Mouse (Mus musculus) embryonic facial prominence, embryonic 11.5 days (tissue): Measurements from ENCODE around the gene Spns2. TPM values are rescaled to one million over a fixed set of nuclear protein-coding genes. Genes with fewer than 3 reads are reported as not detected.

Experiments
- ATAC-seq: fragments of 200-750 bp; cut with Nextera tagmentation; replicated peaks from 2 replicates; pipeline ENCODE4 v1.8.0; 2017; ENCODE audit warnings: low read depth; ENCODE audit not compliant: insufficient number of reproducible peaks, low FRiP score, low TSS enrichment
- DNase-seq: peaks from one replicate; pipeline ENCODE4 v3.0.0-alpha.2; 2015; ENCODE audit warnings: low spot score
- H3K27ac ChIP-seq: fragments of 300-500 bp; sonication (generic); replicated peaks from 2 replicates; pipeline ENCODE4 v1.5.1; 2014; ENCODE audit warnings: mild to moderate bottlenecking, low read depth, low read length, control low read depth
- H3K27me3 ChIP-seq: fragments of 300-500 bp; sonication (generic); 2 replicates; pipeline ENCODE4 v1.6.1; 2014; ENCODE audit warnings: mild to moderate bottlenecking, low read length, moderate library complexity, mixed read lengths; ENCODE audit not compliant: control insufficient read depth, insufficient read depth
- H3K36me3 ChIP-seq: fragments of 300-500 bp; sonication (generic); replicated peaks from 2 replicates; pipeline ENCODE4 v1.6.1; 2014; ENCODE audit warnings: low read depth, mild to moderate bottlenecking, low read length, moderate library complexity, mixed read lengths; ENCODE audit not compliant: control insufficient read depth, insufficient read depth
- H3K4me1 ChIP-seq: fragments of 300-500 bp; sonication (generic); 2 replicates; pipeline ENCODE4 v1.6.1; 2014; ENCODE audit warnings: low read length, mixed read lengths; ENCODE audit not compliant: control insufficient read depth, insufficient read depth
- H3K4me2 ChIP-seq: fragments of 300-500 bp; sonication (generic); 2 replicates; pipeline ENCODE4 v1.6.1; 2014; ENCODE audit warnings: low read depth, mild to moderate bottlenecking, control low read depth, low read length, moderate library complexity
- H3K4me3 ChIP-seq: fragments of 300-500 bp; sonication (generic); 2 replicates; pipeline ENCODE4 v1.5.1; 2014; ENCODE audit warnings: low read depth, low read length, control low read depth
- H3K9ac ChIP-seq: fragments of 300-500 bp; sonication (generic); replicated peaks from 2 replicates; pipeline ENCODE4 v1.6.1; 2014; ENCODE audit warnings: mild to moderate bottlenecking, control low read depth, low read length
- H3K9me3 ChIP-seq: fragments of 300-500 bp; sonication (generic); replicated peaks from 2 replicates; pipeline ENCODE4 v1.6.1; 2016; ENCODE audit warnings: mild to moderate bottlenecking, low read length, inconsistent platforms, mixed read lengths; ENCODE audit not compliant: control insufficient read depth
- WGBS: fragments of 180-500 bp; shearing (Covaris S2); extraction: QIAGEN DNeasy Blood & Tissue Kit; methylation state at CpG from one replicate; pipeline ENCODE4 v1.1.7; 2014; 5-methylcytosine and 5-hydroxymethylcytosine counted together
- polyA plus RNA-seq: library from polyadenylated mRNA; unstranded; fragments of >200 nt; fragmentation: Nextera tagmentation; extraction: Ambion mirVana; gene quantifications from 2 replicates; pipeline ENCODE4 v1.2.1, GENCODE M21; 2014

The Spns2 gene
- polyA plus RNA-seq, 1 experiment from 2014 or later: 3.0 TPM

- no peaks in the 10 kb centered on the region for H3K27me3 ChIP-seq
- 22% methylated on average over 5 of the region's 5 CpGs for WGBS
- no peaks in the 10 kb centered on the region for H3K36me3 ChIP-seq
- peak; percentile 35 for DNase-seq
- H3K9me3 ChIP-seq: no peaks in the 10 kb centered on the region
- peak overlapping the region; percentile 41; the same call in 1 of the 2 replicates for H3K27ac ChIP-seq
- no peak overlapping the region for H3K4me3 ChIP-seq
- 0 out of 2 replicates have a peak, but pooled peaks cover 2% of the 10 kb centered on the region for H3K4me1 ChIP-seq
- no peak overlapping the region for H3K4me2 ChIP-seq
- ATAC-seq: no peak
- H3K9ac ChIP-seq: no peak overlapping the region
Measured at GRCm38 (mm10) chr11:72469217-72469616, 20.5 kb downstream of the Spns2 start.

GRCm38 (mm10) chr11:72468525-72468924 is 21.2 kb downstream of the Spns2 start:
- H3K4me2 ChIP-seq: no peak overlapping the region
- no peak for ATAC-seq
- H3K4me1 ChIP-seq: 0 out of 2 replicates have a peak, but pooled peaks cover 2% of the 10 kb centered on the region
- DNase-seq: no peak
- H3K4me3 ChIP-seq: no peak overlapping the region
- H3K27me3 ChIP-seq: no peaks in the 10 kb centered on the region
- H3K27ac ChIP-seq: peak overlapping the region; percentile 41; the same call in 1 of the 2 replicates
- H3K9me3 ChIP-seq: no peaks in the 10 kb centered on the region
- H3K36me3 ChIP-seq: no peaks in the 10 kb centered on the region
- WGBS: 73% methylated on average over 5 of the region's 5 CpGs
- no peak overlapping the region for H3K9ac ChIP-seq

- Histone ChIP-seq H3K36me3 (no peaks in the 10 kb centered on the region), H3K4me1 (0 out of 2 replicates have a peak, but pooled peaks cover 2% of the 10 kb centered on the region), H3K27me3 (no peaks in the 10 kb centered on the region), H3K9ac (no peak overlapping the region), H3K4me3 (no peak overlapping the region), H3K27ac (0 out of 2 replicates have a peak overlapping the region, but pooled peaks have one; percentile 35), H3K4me2 (no peak overlapping the region), H3K9me3 (no peaks in the 10 kb centered on the region)
- ATAC-seq: peak; percentile 19; the same call in 1 of the 2 replicates
- DNase-seq: peak; percentile 42
- WGBS: 40% methylated on average over 11 of the region's 11 CpGs
Measured at GRCm38 (mm10) chr11:72466694-72467507, 22.8 kb downstream of the Spns2 start.

- H3K27me3 ChIP-seq: no peaks in the 10 kb centered on the region
- no peaks in the 10 kb centered on the region for H3K9me3 ChIP-seq
- no peak overlapping the region for H3K4me3 ChIP-seq
- no peak overlapping the region for H3K4me2 ChIP-seq
- WGBS: 60% methylated on average over 11 of the region's 11 CpGs
- no peaks in the 10 kb centered on the region for H3K36me3 ChIP-seq
- ATAC-seq (peak; percentile 53), DNase-seq (no peak)
- H3K27ac ChIP-seq: no peak overlapping the region
- no peak overlapping the region for H3K9ac ChIP-seq
- 0 out of 2 replicates have a peak, but pooled peaks cover 2% of the 10 kb centered on the region for H3K4me1 ChIP-seq
Measured at GRCm38 (mm10) chr11:72465978-72466693, 23.6 kb downstream of the Spns2 start.

GRCm38 (mm10) chr11:72464821-72465220 is 24.9 kb downstream of the Spns2 start:
- DNase-seq: no peak
- no peaks in the 10 kb centered on the region for H3K9me3 ChIP-seq
- H3K36me3 ChIP-seq: no peaks in the 10 kb centered on the region
- no peaks in the 10 kb centered on the region for H3K27me3 ChIP-seq
- WGBS: 66% methylated on average over 3 of the region's 3 CpGs
- H3K27ac ChIP-seq: no peak overlapping the region
- no peak for ATAC-seq
- no peak overlapping the region for H3K4me2 ChIP-seq
- H3K4me3 ChIP-seq: no peak overlapping the region
- no peak overlapping the region for H3K9ac ChIP-seq
- H3K4me1 ChIP-seq: 0 out of 2 replicates have a peak, but pooled peaks cover 2% of the 10 kb centered on the region

GRCm38 (mm10) chr11:72461500-72461981 is 28.2 kb downstream of the Spns2 start:
- Histone ChIP-seq H3K9ac (no peak overlapping the region), H3K9me3 (no peaks in the 10 kb centered on the region), H3K27ac (no peak overlapping the region), H3K36me3 (no peaks in the 10 kb centered on the region), H3K4me1 (no peaks in the 10 kb centered on the region), H3K4me3 (no peak overlapping the region), H3K27me3 (no peaks in the 10 kb centered on the region), H3K4me2 (no peak overlapping the region)
- no peak for ATAC-seq
- WGBS: 49% methylated on average over 5 of the region's 5 CpGs
- no peak for DNase-seq

GRCm38 (mm10) chr11:72458502-72458901 is 31.2 kb downstream of the Spns2 start:
- Histone ChIP-seq H3K4me1 (no peaks in the 10 kb centered on the region), H3K9me3 (no peaks in the 10 kb centered on the region), H3K36me3 (no peaks in the 10 kb centered on the region), H3K9ac (no peak overlapping the region), H3K4me3 (no peak overlapping the region), H3K27me3 (no peaks in the 10 kb centered on the region), H3K27ac (no peak overlapping the region), H3K4me2 (no peak overlapping the region)
- DNase-seq: no peak
- WGBS: 75% methylated on average over 3 of the region's 3 CpGs
- ATAC-seq: no peak
